Mouse (Mus musculus): ENCODE results near the gene Iqschfp.

Iqschfp gene

GRCm38 (mm10) chr3:67892026-67892705 lies at the start of gene Iqschfp, which contains the start of gene Iqcj:
Iqschfp (plus strand) TSS chr3:67892232.
Iqcj (plus strand) TSS chr3:67892220.
- DNase-seq (ENCODE audit: low read depth), result no peak

- no peak for DNase-seq (ENCODE audit: low read depth)
These were observed 39.6 kb upstream of the Iqschfp start for GRCm38 (mm10) chr3:67852397-67852796.

GRCm38 (mm10) chr3:67861524-67861923 lies 30.5 kb upstream of the Iqschfp start:
- DNase-seq (ENCODE audit: low read depth), result no peak

- no peak for DNase-seq (ENCODE audit: low read depth)
These were observed 24.5 kb upstream of the Iqschfp start for GRCm38 (mm10) chr3:67867420-67868065.

- no peak for DNase-seq (ENCODE audit: low read depth)
These were observed 22.6 kb upstream of the Iqschfp start for GRCm38 (mm10) chr3:67869424-67869823.

- no peak for DNase-seq (ENCODE audit: low read depth)
These were observed 14.8 kb upstream of the Iqschfp start for GRCm38 (mm10) chr3:67877253-67877652.

- DNase-seq (ENCODE audit: low read depth), result no peak
These were observed 7.7 kb upstream of the Iqschfp start for GRCm38 (mm10) chr3:67884335-67884734.

GRCm38 (mm10) chr3:67886176-67886575 lies 5.9 kb upstream of the Iqschfp start:
- no peak for DNase-seq (ENCODE audit: low read depth)

- DNase-seq (ENCODE audit: low read depth), result no peak
These were observed 4.8 kb upstream of the Iqschfp start for GRCm38 (mm10) chr3:67887251-67887650.

GRCm38 (mm10) chr3:67892768-67893167 lies 736 bp downstream of the Iqschfp start:
- DNase-seq (ENCODE audit: low read depth), result no peak

- no peak for DNase-seq (ENCODE audit: low read depth)
These were observed 10.5 kb downstream of the Iqschfp start for GRCm38 (mm10) chr3:67902517-67902916.

- no peak for DNase-seq (ENCODE audit: low read depth)
These were observed 16.6 kb downstream of the Iqschfp start for GRCm38 (mm10) chr3:67908586-67908985.

GRCm38 (mm10) chr3:67918098-67918497 lies 26.1 kb downstream of the Iqschfp start:
- no peak for DNase-seq (ENCODE audit: low read depth)

GRCm38 (mm10) chr3:67918634-67919259 lies 26.7 kb downstream of the Iqschfp start:
- DNase-seq (ENCODE audit: low read depth), result no peak

- no peak for DNase-seq (ENCODE audit: low read depth)
These were observed 31.1 kb downstream of the Iqschfp start for GRCm38 (mm10) chr3:67923095-67923494.

GRCm38 (mm10) chr3:67925453-67925852 lies 33.4 kb downstream of the Iqschfp start:
- no peak for DNase-seq (ENCODE audit: low read depth)

- no peak for DNase-seq (ENCODE audit: low read depth)
These were observed 38.5 kb downstream of the Iqschfp start for GRCm38 (mm10) chr3:67930424-67931133.

GRCm38 (mm10) chr3:67931181-67931580 lies 39.1 kb downstream of the Iqschfp start:
- DNase-seq (ENCODE audit: low read depth), result no peak

GRCm38 (mm10) chr3:67931914-67932313 lies 39.9 kb downstream of the Iqschfp start:
- DNase-seq (ENCODE audit: low read depth), result no peak

- no peak for DNase-seq (ENCODE audit: low read depth)
These were observed 43.8 kb downstream of the Iqschfp start for GRCm38 (mm10) chr3:67935829-67936228.

- DNase-seq (ENCODE audit: low read depth), result no peak
These were observed 55.0 kb downstream of the Iqschfp start for GRCm38 (mm10) chr3:67947000-67947399.

- no peak for DNase-seq (ENCODE audit: low read depth)
These were observed 60.5 kb downstream of the Iqschfp start for GRCm38 (mm10) chr3:67952517-67952940.
